Mouse (Mus musculus) G1E (cell line): ENCODE results near the gene Eif2b2. TPM values are rescaled to one million over a fixed set of nuclear protein-coding genes. Genes with fewer than 3 reads are reported as not detected.

Source experiments
- ATAC-seq: 2 replicates; pipeline ENCODE4 v1.8.0; 2016; ENCODE audit warnings: mild to moderate bottlenecking; ENCODE audit not compliant: insufficient number of reproducible peaks, poor library complexity, low FRiP score, severe bottlenecking; ENCODE audit errors: extremely low read depth
- DNase-seq: peaks from one replicate; pipeline ENCODE4 v3.0.0; 2012; ENCODE audit warnings: low spot score
- H3K27me3 ChIP-seq: 2 replicates; pipeline ENCODE4 v1.6.1; 2012; ENCODE audit warnings: mild to moderate bottlenecking, low read length, inconsistent platforms; ENCODE audit not compliant: insufficient read depth
- H3K36me3 ChIP-seq: replicated peaks from 2 replicates; pipeline ENCODE3; 2012; ENCODE audit warnings: mild to moderate bottlenecking, inconsistent platforms
- H3K4me1 ChIP-seq: 2 replicates; pipeline ENCODE4 v1.6.1; 2012; ENCODE audit warnings: low read depth, low read length, inconsistent platforms, mixed read lengths; ENCODE audit not compliant: insufficient read depth
- H3K4me3 ChIP-seq: 2 replicates; pipeline ENCODE4 v1.5.1; 2012; ENCODE audit warnings: low read depth, mild to moderate bottlenecking, inconsistent platforms, low read length, moderate library complexity, mixed read lengths
- H3K9me3 ChIP-seq: replicated peaks from 2 replicates; pipeline ENCODE4 v1.6.1; 2012; ENCODE audit warnings: inconsistent platforms
- CTCF ChIP-seq: IDR thresholded peaks from 2 replicates; pipeline ENCODE4 v1.5.1; 2012; ENCODE audit warnings: low read depth, low read length, inconsistent platforms, mixed read lengths
- GATA1 ChIP-seq: IDR thresholded peaks from 2 replicates; pipeline ENCODE4 v1.6.1; 2012; ENCODE audit warnings: borderline replicate concordance, low read length, inconsistent platforms, mixed read lengths
- GATA2 ChIP-seq: IDR thresholded peaks from 2 replicates; pipeline ENCODE4 v1.6.1; 2012; ENCODE audit warnings: low read depth, low read length, inconsistent platforms, borderline replicate concordance
- POLR2AphosphoS5 ChIP-seq: IDR thresholded peaks from 2 replicates; pipeline ENCODE4 v1.6.1; 2012; ENCODE audit warnings: low read depth, low read length, inconsistent platforms; ENCODE audit not compliant: insufficient replicate concordance
- TAL1 ChIP-seq: conservative IDR thresholded peaks from 2 replicates; pipeline ENCODE4 v1.6.1; 2012; ENCODE audit warnings: low read depth, low read length, inconsistent platforms, mixed read lengths
- polyA plus RNA-seq: library from polyadenylated mRNA; stranded (reverse); fragments of >175 nt; gene quantifications from 2 replicates; pipeline ENCODE4 v1.2.3, GENCODE M21; 2012
- total RNA-seq, 2 experiments: library from RNA; stranded (forward) in 1 of 2; stranded (reverse) in 1 of 2; fragments of 200-1000 nt in 1 of 2; fragments of >200 nt in 1 of 2; fragmentation: Nextera tagmentation in 1 of 2; gene quantifications; 2 replicates each; pipeline ENCODE4 v1.2.3; 2014 to 2017

The Eif2b2 gene
- total and polyA plus RNA-seq, 3 experiments = 28.4 to 320 (median 155) TPM

- no peak for DNase-seq
- peaks cover 5% of the 10 kb centered on the region for H3K4me1 ChIP-seq
- no peak overlapping the region for H3K4me3 ChIP-seq
- ATAC-seq = no peak
- no peaks in the 10 kb centered on the region for H3K36me3 ChIP-seq
- H3K27me3 ChIP-seq = peaks cover 44% of the 10 kb centered on the region
- no peaks in the 10 kb centered on the region for H3K9me3 ChIP-seq
- TF ChIP-seq TAL1 (no peak), POLR2AphosphoS5 (no peak), GATA1 (no peak), GATA2 (no peak)
These were observed 10.5 kb upstream of the Eif2b2 start for GRCm38 (mm10) chr12:85208687-85209199.

GRCm38 (mm10) chr12:85215031-85215430 is 4.2 kb upstream of the Eif2b2 start:
- Histone ChIP-seq H3K4me3 (no peak overlapping the region), H3K27me3 (peaks cover 28% of the 10 kb centered on the region), H3K36me3 (no peaks in the 10 kb centered on the region), H3K9me3 (no peaks in the 10 kb centered on the region), H3K4me1 (peaks cover 19% of the 10 kb centered on the region)
- DNase-seq (no peak), ATAC-seq (no peak)
- TF ChIP-seq POLR2AphosphoS5 (no peak), TAL1 (no peak), CTCF (no peak), GATA1 (no peak)

- DNase-seq (no peak), ATAC-seq (no peak)
- Histone ChIP-seq H3K36me3 (peaks cover 23% of the 10 kb centered on the region), H3K27me3 (peaks cover 13% of the 10 kb centered on the region; the same call in 1 of the 2 replicates), H3K4me1 (peaks cover 36% of the 10 kb centered on the region), H3K9me3 (no peaks in the 10 kb centered on the region), H3K4me3 (0 out of 2 replicates have a peak overlapping the region, but pooled peaks have one; percentile 1)
- no peak for TF ChIP-seq POLR2AphosphoS5
- TF ChIP-seq GATA2 = no peak
- TF ChIP-seq CTCF = no peak
- TF ChIP-seq GATA1 = no peak
These were observed 1.5 kb upstream of the Eif2b2 start for GRCm38 (mm10) chr12:85217733-85218310.

GRCm38 (mm10) chr12:85219905-85220290 is 617 bp downstream of the Eif2b2 start:
- Histone ChIP-seq H3K9me3 (no peaks in the 10 kb centered on the region), H3K4me1 (peaks cover 36% of the 10 kb centered on the region), H3K36me3 (peaks cover 44% of the 10 kb centered on the region), H3K27me3 (peaks cover 5% of the 10 kb centered on the region; the same call in 1 of the 2 replicates), H3K4me3 (peak overlapping the region; percentile 81)
- DNase-seq = peak; percentile 73
- TF ChIP-seq GATA1 (no peak), GATA2 (no peak), POLR2AphosphoS5 (no peak), CTCF (no peak), TAL1 (no peak)
- ATAC-seq = no peak

GRCm38 (mm10) chr12:85227227-85227626 is 7.9 kb downstream of the Eif2b2 start:
- Histone ChIP-seq H3K36me3 (peaks cover 61% of the 10 kb centered on the region), H3K27me3 (peaks cover 3% of the 10 kb centered on the region; the same call in 1 of the 2 replicates), H3K4me3 (no peak overlapping the region), H3K9me3 (no peaks in the 10 kb centered on the region), H3K4me1 (peaks cover 3% of the 10 kb centered on the region)
- TF ChIP-seq TAL1 (no peak), POLR2AphosphoS5 (0 out of 2 replicates have a peak, but pooled peaks have one; percentile 48), GATA1 (no peak)
- DNase-seq (no peak), ATAC-seq (no peak)

GRCm38 (mm10) chr12:85227876-85228599 is 8.8 kb downstream of the Eif2b2 start:
- no peaks in the 10 kb centered on the region for H3K9me3 ChIP-seq
- TF ChIP-seq GATA1 = no peak
- TF ChIP-seq POLR2AphosphoS5 = no peak
- no peak for TF ChIP-seq TAL1
- no peak for TF ChIP-seq CTCF
- TF ChIP-seq GATA2 = no peak
- H3K36me3 ChIP-seq = peaks cover 58% of the 10 kb centered on the region
- no peak overlapping the region for H3K4me3 ChIP-seq
- DNase-seq = no peak
- H3K4me1 ChIP-seq = peaks cover 5% of the 10 kb centered on the region; the same call in 1 of the 2 replicates
- H3K27me3 ChIP-seq = peaks cover 6% of the 10 kb centered on the region; the same call in 1 of the 2 replicates
- no peak for ATAC-seq
